Mouse (Mus musculus) midbrain, embryonic 13.5 days (tissue): ENCODE results near the gene Col4a1. TPM values are rescaled to one million over a fixed set of nuclear protein-coding genes. Genes with fewer than 3 reads are reported as not detected.

Experiments
- ATAC-seq: fragments of 200-750 bp; cut with Nextera tagmentation; 2 replicates; pipeline ENCODE4 v1.8.0; 2017; ENCODE audit warnings: mild to moderate bottlenecking, moderate TSS enrichment, moderate library complexity
- H3K27ac ChIP-seq: fragments of 300-500 bp; sonication (generic); 2 replicates; pipeline ENCODE4 v1.5.1; 2015; ENCODE audit warnings: inconsistent platforms, mild to moderate bottlenecking, moderate library complexity
- H3K27me3 ChIP-seq: fragments of 300-500 bp; sonication (generic); 2 replicates; pipeline ENCODE4 v1.6.1; 2015; ENCODE audit warnings: mild to moderate bottlenecking, inconsistent platforms
- H3K36me3 ChIP-seq: fragments of 300-500 bp; sonication (generic); 2 replicates; pipeline ENCODE4 v1.6.1; 2015; ENCODE audit warnings: mild to moderate bottlenecking, inconsistent platforms
- H3K4me1 ChIP-seq: fragments of 300-500 bp; sonication (generic); replicated peaks from 2 replicates; pipeline ENCODE4 v1.6.1; 2015; ENCODE audit warnings: inconsistent platforms
- H3K4me2 ChIP-seq: fragments of 300-500 bp; sonication (generic); replicated peaks from 2 replicates; pipeline ENCODE4 v1.6.1; 2015; ENCODE audit warnings: moderate library complexity, mild to moderate bottlenecking, inconsistent platforms
- H3K4me3 ChIP-seq: fragments of 300-500 bp; sonication (generic); replicated peaks from 2 replicates; pipeline ENCODE4 v1.5.1; 2015; ENCODE audit warnings: mild to moderate bottlenecking, inconsistent platforms
- H3K9ac ChIP-seq: fragments of 300-500 bp; sonication (generic); replicated peaks from 2 replicates; pipeline ENCODE4 v1.6.1; 2015; ENCODE audit warnings: mild to moderate bottlenecking, inconsistent platforms
- H3K9me3 ChIP-seq: fragments of 300-500 bp; sonication (generic); 2 replicates; pipeline ENCODE4 v1.6.1; 2016; ENCODE audit warnings: mild to moderate bottlenecking, inconsistent platforms
- WGBS: fragments of 180-500 bp; shearing (Covaris S2); methylation state at CpG from one replicate; pipeline ENCODE4 v1.1.7; 2015; 5-methylcytosine and 5-hydroxymethylcytosine counted together
- polyA plus RNA-seq: library from polyadenylated mRNA; unstranded; fragments of >200 nt; fragmentation: Nextera tagmentation; extraction: Ambion mirVana; gene quantifications from 2 replicates; pipeline ENCODE4 v1.2.1, GENCODE M21; 2015

Gene Col4a1
- polyA plus RNA-seq, 1 experiment from 2014 or later, result 83.4 TPM

DNA sequence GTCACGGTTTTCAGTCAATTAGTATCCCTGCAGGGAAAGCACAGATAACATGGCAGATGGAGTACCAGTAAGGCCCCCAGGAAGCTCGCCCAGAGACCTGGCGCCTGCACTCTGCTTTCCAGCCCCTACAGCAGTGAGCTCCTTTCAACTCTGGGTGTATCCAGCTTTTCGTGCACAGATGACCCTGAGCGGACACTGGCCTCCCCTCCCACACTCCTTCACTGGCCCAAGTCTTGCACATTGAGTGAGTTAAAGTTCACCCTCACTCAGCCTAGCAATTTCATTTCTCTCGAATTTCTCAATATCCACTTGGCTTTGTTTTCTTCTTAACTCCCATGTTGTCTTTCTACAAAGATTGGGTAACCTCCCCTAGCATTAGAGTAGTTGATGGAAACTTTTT, 24.3 kb downstream of the Col4a1 start:
- Histone ChIP-seq H3K27ac (no peak overlapping the region), H3K9ac (no peak overlapping the region), H3K9me3 (no peaks in the 10 kb centered on the region), H3K36me3 (no peaks in the 10 kb centered on the region), H3K4me2 (no peak overlapping the region), H3K27me3 (no peaks in the 10 kb centered on the region), H3K4me1 (peaks cover 9% of the 10 kb centered on the region), H3K4me3 (no peak overlapping the region)
- 53% methylated on average over 6 of the region's 6 CpGs for WGBS
- no peak for ATAC-seq

DNA sequence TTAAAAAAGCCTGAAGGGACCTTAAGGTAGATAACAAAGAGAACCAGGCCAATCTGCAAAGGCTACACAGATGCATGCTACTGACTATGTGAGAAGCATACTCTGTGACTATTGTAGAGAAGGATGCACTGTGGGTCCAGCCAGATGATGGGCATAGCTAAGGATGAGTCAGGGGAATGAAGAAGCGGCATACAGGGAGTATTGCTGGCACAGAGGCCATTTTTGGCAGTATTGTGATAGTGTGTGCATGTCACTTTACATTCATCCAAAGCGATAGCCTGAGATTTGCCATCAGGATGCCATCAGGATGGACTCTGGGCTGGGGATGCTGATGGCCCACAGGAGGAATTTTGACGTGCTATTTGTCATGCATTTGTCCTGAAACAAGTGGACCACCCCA, 25.5 kb downstream of the Col4a1 start:
- Histone ChIP-seq H3K27me3 (no peaks in the 10 kb centered on the region), H3K36me3 (no peaks in the 10 kb centered on the region), H3K9me3 (no peaks in the 10 kb centered on the region), H3K27ac (no peak overlapping the region), H3K4me1 (peaks cover 20% of the 10 kb centered on the region), H3K9ac (no peak overlapping the region), H3K4me3 (no peak overlapping the region), H3K4me2 (no peak overlapping the region)
- ATAC-seq, result no peak
- 60% methylated on average over 3 of the region's 3 CpGs for WGBS

- Histone ChIP-seq H3K27me3 (no peaks in the 10 kb centered on the region), H3K4me3 (no peak overlapping the region), H3K27ac (no peak overlapping the region), H3K4me1 (peaks cover 17% of the 10 kb centered on the region), H3K4me2 (no peak overlapping the region), H3K9ac (no peak overlapping the region), H3K36me3 (no peaks in the 10 kb centered on the region), H3K9me3 (no peaks in the 10 kb centered on the region; the same call in 1 of the 2 replicates)
- 82% methylated on average over 4 of the region's 4 CpGs for WGBS
- no peak for ATAC-seq
Measured at GRCm38 (mm10) chr8:11285437-11285836, 27.2 kb downstream of the Col4a1 start.

DNA sequence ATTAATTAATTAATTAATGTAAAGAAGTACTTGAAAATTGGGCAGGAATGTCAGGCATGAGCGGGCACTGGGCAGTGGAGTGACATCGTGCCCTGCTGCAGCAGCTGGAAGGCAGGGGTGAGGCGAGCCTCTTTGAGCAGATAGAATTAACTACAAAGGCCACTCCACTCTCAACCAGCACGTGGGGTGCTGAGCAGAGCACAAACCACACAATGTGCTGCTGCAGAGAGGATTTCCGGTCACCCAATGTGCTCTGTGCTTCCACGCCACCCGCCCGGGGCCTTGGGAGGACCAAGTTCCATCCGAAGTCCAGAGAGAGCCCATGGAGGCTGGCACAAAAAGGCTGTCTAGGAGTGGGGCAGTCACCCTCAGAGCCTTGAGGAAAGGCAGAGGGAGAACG, 29.4 kb downstream of the Col4a1 start:
- no peak overlapping the region for H3K27ac ChIP-seq
- no peaks in the 10 kb centered on the region; the same call in 1 of the 2 replicates for H3K9me3 ChIP-seq
- H3K4me3 ChIP-seq, result no peak overlapping the region
- H3K36me3 ChIP-seq, result no peaks in the 10 kb centered on the region
- peaks cover 27% of the 10 kb centered on the region for H3K4me1 ChIP-seq
- 25% methylated on average over 10 of the region's 10 CpGs for WGBS
- H3K27me3 ChIP-seq, result no peaks in the 10 kb centered on the region
- no peak overlapping the region for H3K4me2 ChIP-seq
- 0 out of 2 replicates have a peak, but pooled peaks have one; percentile 14 for ATAC-seq
- H3K9ac ChIP-seq, result no peak overlapping the region

- no peak overlapping the region for H3K27ac ChIP-seq
- no peak overlapping the region for H3K4me2 ChIP-seq
- no peak overlapping the region for H3K4me3 ChIP-seq
- H3K36me3 ChIP-seq, result no peaks in the 10 kb centered on the region
- H3K9me3 ChIP-seq, result no peaks in the 10 kb centered on the region; the same call in 1 of the 2 replicates
- no peak for ATAC-seq
- 66% methylated on average over 7 of the region's 7 CpGs for WGBS
- H3K27me3 ChIP-seq, result no peaks in the 10 kb centered on the region
- H3K9ac ChIP-seq, result no peak overlapping the region
- H3K4me1 ChIP-seq, result peaks cover 32% of the 10 kb centered on the region
Measured at GRCm38 (mm10) chr8:11282696-11283095, 29.9 kb downstream of the Col4a1 start.

DNA sequence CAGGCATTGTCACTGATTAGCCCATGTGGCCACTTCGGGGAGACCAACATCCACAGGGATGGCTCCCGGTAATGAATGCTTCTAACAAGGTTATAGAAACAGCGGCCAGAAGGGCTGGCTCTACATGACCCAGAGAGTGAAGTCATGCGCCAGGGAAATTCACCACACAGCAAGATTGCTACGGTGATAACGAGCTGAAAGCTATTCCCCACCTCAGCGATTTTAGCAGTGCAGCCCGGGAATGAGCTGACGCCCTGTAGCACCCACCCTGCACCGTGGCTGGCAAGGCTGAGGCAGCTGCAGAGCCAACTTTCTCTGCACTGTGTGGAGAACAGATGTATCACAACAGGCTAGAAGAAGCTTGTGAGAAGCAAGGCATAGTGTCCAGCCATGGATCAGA, 30.5 kb downstream of the Col4a1 start:
- 0 out of 2 replicates have a peak, but pooled peaks have one; percentile 56 for ATAC-seq
- Histone ChIP-seq H3K36me3 (no peaks in the 10 kb centered on the region), H3K27me3 (no peaks in the 10 kb centered on the region), H3K9ac (no peak overlapping the region), H3K4me3 (no peak overlapping the region), H3K4me1 (peaks cover 32% of the 10 kb centered on the region), H3K9me3 (no peaks in the 10 kb centered on the region; the same call in 1 of the 2 replicates), H3K4me2 (no peak overlapping the region), H3K27ac (no peak overlapping the region)
- 78% methylated on average over 10 of the region's 10 CpGs for WGBS

DNA sequence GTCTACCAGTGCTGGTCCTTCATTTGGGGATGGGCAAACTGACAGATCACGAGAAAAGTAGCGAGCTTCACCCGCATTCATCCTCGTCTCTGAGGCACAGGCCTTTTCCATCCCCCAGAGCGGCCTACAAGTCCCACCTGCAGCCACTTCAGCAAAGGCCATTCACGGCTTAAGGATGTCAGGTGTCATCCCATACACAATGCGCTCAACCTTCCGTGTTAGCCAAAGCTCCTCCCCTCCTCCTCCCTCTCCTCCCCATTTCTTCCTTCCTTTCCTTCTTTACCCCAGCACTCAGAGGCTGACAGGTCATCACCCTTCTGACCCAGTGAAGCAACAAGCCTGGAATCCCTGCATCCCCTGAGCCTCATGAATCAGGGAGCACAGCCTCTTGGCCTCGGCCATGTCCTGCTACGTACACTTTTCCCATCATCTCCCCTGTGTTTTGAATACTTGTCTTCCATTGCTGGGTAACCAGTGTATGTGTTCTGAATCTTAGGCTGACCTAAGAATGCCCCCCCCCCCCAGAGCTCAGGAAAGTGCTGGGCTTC, 31.8 kb downstream of the Col4a1 start:
- no peak overlapping the region for H3K27ac ChIP-seq
- 61% methylated on average over 10 of the region's 10 CpGs for WGBS
- no peak overlapping the region for H3K4me2 ChIP-seq
- H3K9ac ChIP-seq, result no peak overlapping the region
- no peaks in the 10 kb centered on the region for H3K27me3 ChIP-seq
- ATAC-seq, result no peak
- H3K4me1 ChIP-seq, result peaks cover 32% of the 10 kb centered on the region
- no peak overlapping the region for H3K4me3 ChIP-seq
- H3K36me3 ChIP-seq, result no peaks in the 10 kb centered on the region
- H3K9me3 ChIP-seq, result no peaks in the 10 kb centered on the region; the same call in 1 of the 2 replicates

DNA sequence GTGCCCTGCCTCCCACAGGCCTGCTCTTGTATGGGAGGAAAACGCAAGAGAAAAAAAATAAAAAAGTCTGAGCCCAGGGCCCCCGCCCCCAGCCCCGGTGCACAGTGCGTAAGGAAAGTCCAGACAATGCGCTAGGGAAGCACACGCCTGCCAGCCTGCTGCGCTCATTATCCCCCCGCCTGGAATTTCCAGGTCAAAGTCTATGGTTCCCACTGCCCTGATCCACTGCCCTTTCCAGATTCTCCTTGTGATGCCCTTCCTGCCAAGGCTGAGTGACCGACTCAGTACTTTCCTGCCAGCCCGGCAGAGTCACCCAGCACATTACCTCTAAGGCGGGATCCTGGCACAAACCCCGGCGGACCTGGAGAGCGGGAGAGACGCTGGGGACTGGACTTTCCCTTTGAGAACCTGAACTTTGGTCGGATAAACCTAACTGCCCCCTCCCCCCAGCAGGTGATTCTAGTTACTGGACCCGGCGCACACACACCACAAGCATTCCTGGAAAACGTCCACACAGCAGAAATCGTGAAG, 33.3 kb downstream of the Col4a1 start:
- Histone ChIP-seq H3K27me3 (no peaks in the 10 kb centered on the region), H3K27ac (no peak overlapping the region), H3K4me1 (peaks cover 32% of the 10 kb centered on the region), H3K4me3 (no peak overlapping the region), H3K4me2 (no peak overlapping the region), H3K36me3 (no peaks in the 10 kb centered on the region), H3K9ac (no peak overlapping the region), H3K9me3 (no peaks in the 10 kb centered on the region; the same call in 1 of the 2 replicates)
- 60% methylated on average over 20 of the region's 20 CpGs for WGBS
- 0 out of 2 replicates have a peak, but pooled peaks have one; percentile 50 for ATAC-seq

DNA sequence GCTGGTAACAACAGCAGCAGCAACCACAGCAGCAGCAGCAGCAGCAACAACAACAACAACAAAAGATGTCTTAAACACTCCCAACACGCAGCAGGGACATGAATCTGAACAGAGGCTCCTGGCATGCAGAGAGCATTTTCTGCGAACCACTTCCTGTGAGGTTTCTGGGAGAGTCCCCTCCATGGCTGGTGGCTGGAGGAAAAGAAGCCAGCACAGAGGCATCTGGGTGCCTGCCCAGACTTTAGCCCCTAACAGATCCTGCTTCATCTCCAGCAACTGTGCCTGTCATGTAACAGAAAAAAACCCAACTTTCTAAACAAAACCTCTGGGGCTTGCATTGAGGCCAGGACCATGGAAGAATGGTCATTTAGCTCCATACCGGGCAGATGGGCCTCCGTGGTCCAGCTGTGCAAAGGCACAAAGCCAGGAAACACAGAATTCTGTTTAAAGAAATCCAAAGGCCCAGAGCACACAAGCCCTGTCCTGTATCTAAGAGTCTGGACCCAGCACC, 34.5 kb downstream of the Col4a1 start:
- Histone ChIP-seq H3K27ac (no peak overlapping the region), H3K9ac (no peak overlapping the region), H3K4me2 (no peak overlapping the region), H3K4me3 (no peak overlapping the region), H3K27me3 (no peaks in the 10 kb centered on the region), H3K36me3 (no peaks in the 10 kb centered on the region), H3K9me3 (no peaks in the 10 kb centered on the region; the same call in 1 of the 2 replicates), H3K4me1 (peaks cover 29% of the 10 kb centered on the region)
- no peak for ATAC-seq
- 61% methylated on average over 4 of the region's 4 CpGs for WGBS

GRCm38 (mm10) chr8:11277602-11278051, 35.0 kb downstream of the Col4a1 start:
- no peak overlapping the region for H3K4me3 ChIP-seq
- no peak overlapping the region for H3K4me2 ChIP-seq
- no peak overlapping the region for H3K9ac ChIP-seq
- H3K36me3 ChIP-seq, result no peaks in the 10 kb centered on the region
- H3K9me3 ChIP-seq, result no peaks in the 10 kb centered on the region; the same call in 1 of the 2 replicates
- 63% methylated on average over 3 of the region's 3 CpGs for WGBS
- no peak for ATAC-seq
- H3K27me3 ChIP-seq, result no peaks in the 10 kb centered on the region
- peaks cover 23% of the 10 kb centered on the region for H3K4me1 ChIP-seq
- no peak overlapping the region for H3K27ac ChIP-seq

GRCm38 (mm10) chr8:11276286-11276685, 36.3 kb downstream of the Col4a1 start:
- no peak for ATAC-seq
- no peak overlapping the region for H3K4me3 ChIP-seq
- no peak overlapping the region for H3K27ac ChIP-seq
- no peak overlapping the region for H3K4me2 ChIP-seq
- peaks cover 16% of the 10 kb centered on the region; the same call in 1 of the 2 replicates for H3K4me1 ChIP-seq
- no peaks in the 10 kb centered on the region for H3K27me3 ChIP-seq
- H3K36me3 ChIP-seq, result no peaks in the 10 kb centered on the region
- no peak overlapping the region for H3K9ac ChIP-seq
- 89% methylated on average over 5 of the region's 6 CpGs for WGBS
- no peaks in the 10 kb centered on the region for H3K9me3 ChIP-seq

DNA sequence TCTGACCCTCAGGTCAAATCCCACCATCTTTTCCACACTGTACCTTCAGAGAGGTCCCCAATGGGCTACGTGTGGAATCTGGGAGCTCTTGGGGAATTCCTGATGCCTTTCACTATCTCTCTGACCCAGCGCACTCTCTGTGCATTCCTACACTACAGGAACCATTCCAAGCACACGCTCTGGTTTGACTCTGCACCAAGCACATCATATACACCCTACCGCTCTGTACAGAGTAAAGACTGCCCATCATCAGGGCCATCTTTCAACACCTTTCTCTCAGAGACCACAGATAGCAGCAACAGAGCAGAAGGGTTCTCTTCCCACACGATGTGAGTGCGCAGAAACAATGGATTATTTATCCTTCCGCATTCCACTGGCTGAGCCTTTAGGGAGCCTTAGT, 38.2 kb downstream of the Col4a1 start:
- no peak overlapping the region for H3K4me2 ChIP-seq
- H3K36me3 ChIP-seq, result no peaks in the 10 kb centered on the region
- no peak overlapping the region for H3K9ac ChIP-seq
- no peak for ATAC-seq
- no peak overlapping the region for H3K4me3 ChIP-seq
- H3K27me3 ChIP-seq, result no peaks in the 10 kb centered on the region
- WGBS, result 85% methylated on average over 7 of the region's 7 CpGs
- H3K27ac ChIP-seq, result no peak overlapping the region
- H3K4me1 ChIP-seq, result peaks cover 16% of the 10 kb centered on the region; the same call in 1 of the 2 replicates
- no peaks in the 10 kb centered on the region for H3K9me3 ChIP-seq
